Mouse (Mus musculus): ENCODE results near the gene Ap1ar.

GRCm38 (mm10) chr3:127801162-127801561 lies 36.2 kb downstream of the Ap1ar start:
- TF ChIP-seq POLR2A (IDR thresholded peaks at IDR 0.05; ENCODE audit: insufficient read length, low read depth) = no peak
- TF ChIP-seq MAX (IDR thresholded peaks at IDR 0.05; ENCODE audit: low read depth) = no peak
- TF ChIP-seq MYOG (IDR thresholded peaks at IDR 0.05; ENCODE audit: control insufficient read depth in 1 of 3, insufficient read depth in 1 of 3, insufficient read length in 2 of 3, low read depth in 2 of 3) = peak in 1 of 3 experiments; percentile 55
- peak in 2 of 3 experiments; percentile 18 to 29 for TF ChIP-seq MYOD1 (IDR thresholded peaks at IDR 0.05; ENCODE audit: control insufficient read depth in 1 of 3, insufficient read length in 2 of 3, low read depth in 2 of 3)
